Comparison of ENCODE assay signal across 9 mouse cellular contexts in genomic region chr11:55039591-55039990, GRCm38 (mm10). TPM values are rescaled to one million over a fixed set of nuclear protein-coding genes. Genes with fewer than 3 reads are reported as not detected.
DNase-seq lines count a peak whose midpoint lies in the region; ATAC-seq and TF ChIP-seq lines count a peak whose summit lies in the region.
"Had no signal": no experiment of that assay in that cellular context is flagged by ENCODE, and none has a peak within 500 bp of the region (broad histone marks: within the 10 kb centered on the region; RNA-seq: fewer than 3 reads in every experiment).

No protein-coding gene starts in this region.

- TF ChIP-seq POLR2A in small intestine, adult 2 months (IDR thresholded peaks at IDR 0.05; ENCODE audit: low read depth, low read length) = no peak

- ATAC-seq in forebrain, embryonic 15.5 days (replicated peaks) = peak; percentile 48; the same call in 1 of the 2 replicates
- ATAC-seq in hindbrain, embryonic 16.5 days = peak; percentile 63
- no peak for ATAC-seq in erythroblast, adult 5-6 weeks (replicated peaks; ENCODE audit: low FRiP score, poor library complexity, severe bottlenecking)

- H3K27ac ChIP-seq in forebrain, embryonic 15.5 days (replicated peaks) = no peak overlapping the region
- no peak overlapping the region for H3K27ac ChIP-seq in hindbrain, embryonic 16.5 days (ENCODE audit: low read depth, low read length)
- no peak overlapping the region for H3K27ac ChIP-seq in left cerebral cortex, adult 2 months
- H3K27ac ChIP-seq in midbrain, embryonic 10.5 days (replicated peaks) = no peak overlapping the region
- H3K27ac ChIP-seq in small intestine, adult 2 months (ENCODE audit: insufficient read depth, low read depth, low read length) = no peak overlapping the region
- H3K27ac ChIP-seq: midbrain, embryonic 12.5 days had no signal

- no peak overlapping the region for H3K9ac ChIP-seq in forebrain, embryonic 15.5 days (replicated peaks)
- no peak overlapping the region for H3K9ac ChIP-seq in hindbrain, embryonic 16.5 days (ENCODE audit: low read depth, low read length)
- H3K9ac ChIP-seq: midbrain, embryonic 12.5 days had no signal

- peak; percentile 80 for TF ChIP-seq CTCF in left cerebral cortex, adult 2 months (IDR thresholded peaks at IDR 0.05)
- peak; percentile 93 for TF ChIP-seq CTCF in small intestine, adult 2 months (IDR thresholded peaks at IDR 0.05; ENCODE audit: extremely low read depth, insufficient read length, insufficient replicate concordance, low read depth, low read length)

- H3K4me1 ChIP-seq in forebrain, embryonic 15.5 days = 0 out of 2 replicates have a peak, but pooled peaks cover 3% of the 10 kb centered on the region
- no peaks in the 10 kb centered on the region for H3K4me1 ChIP-seq in hindbrain, embryonic 16.5 days (ENCODE audit: control insufficient read depth, insufficient read depth, low read depth, low read length)
- peaks cover 7% of the 10 kb centered on the region for H3K4me1 ChIP-seq in midbrain, embryonic 10.5 days
- no peaks in the 10 kb centered on the region for H3K4me1 ChIP-seq in small intestine, adult 2 months (ENCODE audit: control insufficient read depth, insufficient read depth, insufficient read length, low read length)
- H3K4me1 ChIP-seq: midbrain, embryonic 12.5 days had no signal

- DNase-seq in MN1 (ENCODE audit: low spot score) = peak; percentile 88
- peak; percentile 31 for DNase-seq in c-Kit-positive CD71-positive TER-119-positive erythroid progenitor cells, embryonic 14.5 days (ENCODE audit: low spot score)
- DNase-seq in left cerebral cortex, adult 2 months (ENCODE audit: extremely low spot score in 1 of 2, low spot score in 2 of 2) = peak; percentile 75 to 80
- peak; percentile 67 for DNase-seq in midbrain, embryonic 10.5 days (ENCODE audit: low spot score)

- H3K27me3 ChIP-seq in forebrain, embryonic 15.5 days = no peaks in the 10 kb centered on the region
- H3K27me3 ChIP-seq in hindbrain, embryonic 16.5 days (replicated peaks; ENCODE audit: control insufficient read depth, insufficient read depth, low read length) = peaks cover under 1% of the 10 kb centered on the region; the same call in 1 of the 2 replicates
- H3K27me3 ChIP-seq in midbrain, embryonic 10.5 days (ENCODE audit: low read depth, poor library complexity, severe bottlenecking) = peaks cover 16% of the 10 kb centered on the region
- no peaks in the 10 kb centered on the region for H3K27me3 ChIP-seq in small intestine, adult 2 months (ENCODE audit: control insufficient read depth, insufficient read depth, low read length)

- no peaks in the 10 kb centered on the region for H3K9me3 ChIP-seq in forebrain, embryonic 15.5 days
- H3K9me3 ChIP-seq in hindbrain, embryonic 16.5 days (ENCODE audit: control insufficient read depth, low read length) = no peaks in the 10 kb centered on the region
- H3K9me3 ChIP-seq in midbrain, embryonic 10.5 days (replicated peaks) = no peaks in the 10 kb centered on the region
- H3K9me3 ChIP-seq: midbrain, embryonic 12.5 days had no signal

- no peak overlapping the region for H3K4me3 ChIP-seq in forebrain, embryonic 15.5 days
- no peak overlapping the region for H3K4me3 ChIP-seq in hindbrain, embryonic 16.5 days (ENCODE audit: low read length)
- no peak overlapping the region for H3K4me3 ChIP-seq in left cerebral cortex, adult 2 months
- H3K4me3 ChIP-seq in midbrain, embryonic 10.5 days = no peak overlapping the region
- no peak overlapping the region for H3K4me3 ChIP-seq in small intestine, adult 2 months (ENCODE audit: low read depth, low read length)
- H3K4me3 ChIP-seq: midbrain, embryonic 12.5 days had no signal

- H3K4me2 ChIP-seq in forebrain, embryonic 15.5 days (replicated peaks) = no peak overlapping the region
- H3K4me2 ChIP-seq in hindbrain, embryonic 16.5 days (ENCODE audit: low read length) = no peak overlapping the region
- H3K4me2 ChIP-seq: midbrain, embryonic 12.5 days had no signal

- intact Hi-C loops in left cerebral cortex, adult 2 months (cut with DNase I) = loop anchor here (1.0 kb wide), 1 partner anchor 41 kb away; no protein-coding TSS in a partner anchor

- WGBS in forebrain, embryonic 15.5 days = 5% methylated on average over 9 of the region's 9 CpGs
- WGBS in hindbrain, embryonic 16.5 days = 9% methylated on average over 9 of the region's 9 CpGs
- WGBS in midbrain, embryonic 10.5 days = 12% methylated on average over 9 of the region's 9 CpGs
- WGBS in small intestine, adult 2 months = 4% methylated on average over 9 of the region's 9 CpGs

- no peaks in the 10 kb centered on the region for H3K36me3 ChIP-seq in forebrain, embryonic 15.5 days
- no peaks in the 10 kb centered on the region for H3K36me3 ChIP-seq in hindbrain, embryonic 16.5 days (ENCODE audit: control insufficient read depth, insufficient read depth, low read length)
- no peaks in the 10 kb centered on the region for H3K36me3 ChIP-seq in midbrain, embryonic 10.5 days
- no peaks in the 10 kb centered on the region for H3K36me3 ChIP-seq in small intestine, adult 2 months (ENCODE audit: control insufficient read depth, insufficient read depth, low read length)
- H3K36me3 ChIP-seq: midbrain, embryonic 12.5 days had no signal

RNA-seq across cellular contexts. Expression of gene Anxa6, which starts 6.3 kb away (rescaled TPM):
- 39.9 and 40.8 TPM in 2 replicates for polyA plus RNA-seq in forebrain, embryonic 15.5 days (2015; fragmentation: Nextera tagmentation; extraction: Ambion mirVana)
- polyA plus RNA-seq in hindbrain, embryonic 16.5 days (2015; fragmentation: Nextera tagmentation; extraction: Ambion mirVana) = 72.4 and 84.0 TPM in 2 replicates
- 10 to 100 TPM; 85.5 to 86.7 TPM for total RNA-seq in left cerebral cortex, adult 2 months (2021)
- polyA plus RNA-seq in midbrain, embryonic 10.5 days (2016; fragmentation: Nextera tagmentation; extraction: Ambion mirVana) = 53.9 and 71.1 TPM in 2 replicates
- polyA plus RNA-seq in small intestine, adult 2 months (2012; rRNA removed) = 23.1 and 30.1 TPM in 2 replicates
- total RNA-seq in erythroblast, adult 5-6 weeks (2015; ENCODE audit: low replicate concordance) = 9.2 and 10.4 TPM in 2 replicates
- total RNA-seq in erythroblast, adult 5-6 weeks (2017; ENCODE audit: low replicate concordance) = 12.7 and 14.0 TPM in 2 replicates

RNA-seq across cellular contexts. Expression of gene Ccdc69, which starts 38.3 kb away (rescaled TPM):
- 0.32 and 0.34 TPM in 2 replicates for polyA plus RNA-seq in forebrain, embryonic 15.5 days (2015; fragmentation: Nextera tagmentation; extraction: Ambion mirVana)
- 0.50 and 1.00 TPM in 2 replicates for polyA plus RNA-seq in hindbrain, embryonic 16.5 days (2015; fragmentation: Nextera tagmentation; extraction: Ambion mirVana)
- under 1 TPM in 1 of 2 experiments, not detected in 1; 0.32 TPM for total RNA-seq in left cerebral cortex, adult 2 months (2021)
- 0.34 and 0.39 TPM in 2 replicates for polyA plus RNA-seq in midbrain, embryonic 10.5 days (2016; fragmentation: Nextera tagmentation; extraction: Ambion mirVana)
- 1.1 and 1.7 TPM in 2 replicates for polyA plus RNA-seq in small intestine, adult 2 months (2012; rRNA removed)
- total RNA-seq in erythroblast, adult 5-6 weeks (2015; ENCODE audit: low replicate concordance) = 3.1 and 6.7 TPM in 2 replicates
- total RNA-seq in erythroblast, adult 5-6 weeks (2017; ENCODE audit: low replicate concordance) = 6.0 and 6.6 TPM in 2 replicates
- polyA plus RNA-seq: midbrain, embryonic 12.5 days had no signal

RNA-seq across cellular contexts. Expression of gene Gm2a, which starts 58.3 kb away (rescaled TPM):
- polyA plus RNA-seq in forebrain, embryonic 15.5 days (2015; fragmentation: Nextera tagmentation; extraction: Ambion mirVana) = 18.7 and 18.9 TPM in 2 replicates
- polyA plus RNA-seq in hindbrain, embryonic 16.5 days (2015; fragmentation: Nextera tagmentation; extraction: Ambion mirVana) = 39.0 and 45.8 TPM in 2 replicates
- 10 to 100 TPM; 30.6 to 30.7 TPM for total RNA-seq in left cerebral cortex, adult 2 months (2021)
- polyA plus RNA-seq in midbrain, embryonic 10.5 days (2016; fragmentation: Nextera tagmentation; extraction: Ambion mirVana) = 9.3 and 11.9 TPM in 2 replicates
- 16.6 and 24.2 TPM in 2 replicates for polyA plus RNA-seq in small intestine, adult 2 months (2012; rRNA removed)
- 23.4 and 24.7 TPM in 2 replicates for total RNA-seq in erythroblast, adult 5-6 weeks (2015; ENCODE audit: low replicate concordance)
- 13.7 and 17.2 TPM in 2 replicates for total RNA-seq in erythroblast, adult 5-6 weeks (2017; ENCODE audit: low replicate concordance)

Comparison
In these comparisons a context has a peak if more than half of its experiments do, and no peak if none do; other contexts are left out.
1. DNase-seq: peak in every context shown above with its lines; median percentile 88 in MN1; 78 in left cerebral cortex, adult 2 months; 67 in midbrain, embryonic 10.5 days; 31 in c-Kit-positive CD71-positive TER-119-positive erythroid progenitor cells, embryonic 14.5 days.